Comparison of ENCODE assay signal across 17 mouse cellular contexts in genomic region chr19:53479590-53479989, GRCm38 (mm10). TPM values are rescaled to one million over a fixed set of nuclear protein-coding genes. Genes with fewer than 3 reads are reported as not detected.
DNase-seq lines count a peak whose midpoint lies in the region; ATAC-seq and TF ChIP-seq lines count a peak whose summit lies in the region.
"Had no signal": no experiment of that assay in that cellular context is flagged by ENCODE, and none has a peak within 500 bp of the region (broad histone marks: within the 10 kb centered on the region; RNA-seq: fewer than 3 reads in every experiment).

No protein-coding gene starts in this region.

- no peak for TF ChIP-seq EP300 in heart, postnatal 0 days (IDR thresholded peaks at IDR 0.05; ENCODE audit: low read depth)

- peaks cover 14% of the 10 kb centered on the region for H3K4me1 ChIP-seq in heart, postnatal 0 days (ENCODE audit: control insufficient read depth, insufficient read depth)
- peaks cover 36% of the 10 kb centered on the region for H3K4me1 ChIP-seq in heart, embryonic 10.5 days
- H3K4me1 ChIP-seq: limb, embryonic 15.5 days had no signal

- H3K9me3 ChIP-seq in heart, postnatal 0 days (replicated peaks; ENCODE audit: control insufficient read depth, low read length) = no peaks in the 10 kb centered on the region
- no peaks in the 10 kb centered on the region for H3K9me3 ChIP-seq in heart, embryonic 10.5 days
- H3K9me3 ChIP-seq: limb, embryonic 15.5 days had no signal

- ATAC-seq in heart, postnatal 0 days (ENCODE audit: insufficient read depth, low read depth) = no peak
- peak; percentile 81 for ATAC-seq in granulocyte monocyte progenitor cell, adult 5-6 weeks (replicated peaks; ENCODE audit: poor library complexity, severe bottlenecking)

- WGBS in heart, postnatal 0 days = 81% methylated on average over 8 of the region's 8 CpGs
- WGBS in heart, embryonic 10.5 days = 79% methylated on average over 8 of the region's 8 CpGs

- peak; percentile 1 for DNase-seq in heart, postnatal 0 days (ENCODE audit: low spot score)
- no peak for DNase-seq in heart, embryonic 10.5 days (ENCODE audit: low spot score)
- DNase-seq in B cell, adult 2 months = peak; percentile 58 to 63
- DNase-seq in naive thymus-derived CD4-positive, alpha-beta T cell, adult 2 months (ENCODE audit: low read depth) = peak; percentile 37
- DNase-seq in urinary bladder, postnatal 10 days (ENCODE audit: low spot score) = no peak
- no peak for DNase-seq in liver
- no peak for DNase-seq in yolk sac, embryonic 10.5 days (ENCODE audit: low spot score)
- DNase-seq: cerebellum, adult 9-11 months; embryo, embryonic 11 days; gastrocnemius, postnatal 14 days; heart, postnatal 4 days; kidney, adult 9 months; kidney, postnatal 36 days; lung, embryonic 14.5 days had no signal

- H3K9ac ChIP-seq in heart, postnatal 0 days (replicated peaks; ENCODE audit: low read depth, low read length) = no peak overlapping the region
- H3K9ac ChIP-seq: limb, embryonic 15.5 days; lung, embryonic 14.5 days had no signal

- H3K27me3 ChIP-seq in heart, postnatal 0 days (ENCODE audit: control insufficient read depth, insufficient read depth, low read length) = no peaks in the 10 kb centered on the region
- no peaks in the 10 kb centered on the region for H3K27me3 ChIP-seq in heart, embryonic 10.5 days (ENCODE audit: insufficient read depth, poor library complexity, severe bottlenecking)

- H3K27ac ChIP-seq in heart, postnatal 0 days (ENCODE audit: low read depth) = no peak overlapping the region
- no peak overlapping the region for H3K27ac ChIP-seq in heart, embryonic 10.5 days
- H3K27ac ChIP-seq: limb, embryonic 15.5 days had no signal

- TF ChIP-seq CTCF in heart, postnatal 0 days (IDR thresholded peaks at IDR 0.05; ENCODE audit: low read depth) = no peak

- no peaks in the 10 kb centered on the region for H3K36me3 ChIP-seq in heart, postnatal 0 days (replicated peaks; ENCODE audit: control insufficient read depth, insufficient read depth, low read length)
- H3K36me3 ChIP-seq in heart, embryonic 10.5 days = no peaks in the 10 kb centered on the region
- H3K36me3 ChIP-seq: limb, embryonic 15.5 days had no signal

- no peak overlapping the region for H3K4me3 ChIP-seq in heart, postnatal 0 days (ENCODE audit: low read depth, low read length)
- H3K4me3 ChIP-seq in heart, embryonic 10.5 days = no peak overlapping the region
- H3K4me3 ChIP-seq: limb, embryonic 15.5 days had no signal

- no peak overlapping the region for H3K4me2 ChIP-seq in heart, postnatal 0 days (ENCODE audit: low read depth, low read length)
- H3K4me2 ChIP-seq: heart, embryonic 11.5 days; limb, embryonic 15.5 days; lung, embryonic 14.5 days had no signal

RNA-seq across cellular contexts. Expression of gene Dusp5, which starts 49.3 kb away (rescaled TPM):
- 15.9 and 20.8 TPM in 2 replicates for total RNA-seq in heart, postnatal 0 days (2014; rRNA removed; ENCODE audit: low replicate concordance)
- 8.0 and 9.6 TPM in 2 replicates for polyA plus RNA-seq in heart, postnatal 0 days (2015; fragmentation: Nextera tagmentation; extraction: Ambion mirVana)
- 11.9 and 15.9 TPM in 2 replicates for polyA plus RNA-seq in heart, embryonic 10.5 days (2016; fragmentation: Nextera tagmentation; extraction: Ambion mirVana)
- 1.5 and 4.0 TPM in 2 replicates for total RNA-seq in granulocyte monocyte progenitor cell, adult 5-6 weeks (2014; fragmentation: Nextera tagmentation)
- total RNA-seq in granulocyte monocyte progenitor cell, adult 5-6 weeks (2017) = 4.2 TPM in 2 replicates

Comparison
In these comparisons a context has a peak if more than half of its experiments do, and no peak if none do; other contexts are left out.
1. DNase-seq: peak in heart, postnatal 0 days (single experiment), B cell, adult 2 months (2 of 2) and naive thymus-derived CD4-positive, alpha-beta T cell, adult 2 months (single experiment); none in heart, embryonic 10.5 days (single experiment), urinary bladder, postnatal 10 days (single experiment), liver (single experiment) and yolk sac, embryonic 10.5 days (single experiment).